Mouse (Mus musculus): ENCODE data around the gene Slc16a13. TPM values are rescaled to one million over a fixed set of nuclear protein-coding genes. Genes with fewer than 3 reads are reported as not detected.

The Slc16a13 gene
- polyA plus RNA-seq, 1 experiment from 2014 or later: 7.1 TPM

DNA sequence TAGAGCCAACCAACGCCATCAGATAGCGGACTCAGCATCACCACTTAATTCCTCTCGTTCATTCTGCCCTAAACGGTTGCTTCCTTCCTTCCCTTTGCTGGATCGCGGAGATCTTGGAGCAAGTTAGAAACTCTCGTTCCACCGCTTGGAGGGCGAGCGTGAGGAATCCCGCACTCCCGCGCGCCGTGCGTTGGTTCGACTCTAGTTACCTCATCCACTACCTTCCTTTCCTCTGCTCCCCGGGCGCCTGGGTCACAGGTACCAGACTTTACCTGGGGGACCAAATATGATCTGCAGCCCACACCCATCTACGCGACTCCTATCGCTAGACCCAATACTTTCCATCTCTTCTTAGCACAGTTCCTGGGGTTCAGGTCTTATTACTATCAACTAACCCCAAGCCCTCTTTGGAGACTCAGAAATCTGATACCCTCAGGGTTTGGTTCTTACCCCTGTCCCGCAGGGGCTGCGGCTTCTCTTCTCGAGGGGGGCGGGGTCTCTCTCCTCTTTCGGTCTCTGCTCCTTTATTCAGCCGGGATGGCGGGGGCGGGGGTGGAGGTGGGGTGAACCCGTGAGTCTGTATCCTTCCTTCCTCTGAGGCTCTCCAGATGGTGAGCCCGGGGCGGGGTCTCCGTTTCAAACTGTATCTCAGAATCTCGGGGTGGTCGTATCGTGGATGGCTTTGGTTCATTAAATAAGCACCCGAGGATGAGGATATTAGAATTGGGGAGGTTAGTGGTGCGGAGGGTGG lies 8.6 kb upstream of the Slc16a13 start, which contains the start of gene Bcl6b:
Gene Bcl6b, minus strand, starts transcription at position 539 of the 751 bp plus-strand sequence.
- H3K4me1 ChIP-seq: peaks cover 66% of the 10 kb centered on the region
- WGBS: 1% methylated on average over 39 of the region's 39 CpGs
- no peak for ATAC-seq (ENCODE audit: extremely low read depth, insufficient number of reproducible peaks, low FRiP score, low TSS enrichment)

DNA sequence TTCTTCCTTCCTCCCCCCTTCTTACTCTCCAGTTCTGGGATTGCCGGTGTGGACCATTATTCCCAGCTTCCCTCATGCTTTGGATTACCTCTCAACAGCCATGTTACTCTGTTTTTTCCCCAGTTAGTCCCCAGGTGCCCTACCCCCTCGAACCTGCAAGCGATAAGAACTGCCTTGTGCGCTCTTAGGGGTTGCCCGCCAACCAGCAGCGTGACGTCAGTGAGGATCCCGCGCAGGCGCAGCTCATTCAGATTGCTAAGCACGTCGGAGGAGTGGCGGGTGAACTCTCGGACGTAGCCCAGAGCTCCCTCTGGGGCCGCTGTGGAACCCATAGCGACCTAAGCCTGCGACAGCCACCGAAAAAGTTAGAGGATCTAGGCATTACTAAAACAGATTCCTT lies 8.0 kb upstream of the Slc16a13 start:
- peak overlapping the region; percentile 82 for H3K9ac ChIP-seq
- 0% methylated on average over 19 of the region's 19 CpGs for WGBS
- peak overlapping the region; percentile 71 for H3K4me2 ChIP-seq
- H3K27ac ChIP-seq (replicated peaks): peak overlapping the region; percentile 88
- no peaks in the 10 kb centered on the region for H3K36me3 ChIP-seq
- peak; percentile 51 for ATAC-seq (ENCODE audit: extremely low read depth, insufficient number of reproducible peaks, low FRiP score, low TSS enrichment)
- H3K9me3 ChIP-seq: no peaks in the 10 kb centered on the region
- H3K27me3 ChIP-seq (replicated peaks): peaks cover 63% of the 10 kb centered on the region
- peak overlapping the region; percentile 51 for H3K4me3 ChIP-seq
- H3K4me1 ChIP-seq: peaks cover 71% of the 10 kb centered on the region

More for the DNA sequence above, 8.6 kb upstream of the Slc16a13 start, which contains the start of gene Bcl6b:
- Histone ChIP-seq H3K27me3 (replicated peaks) (peaks cover 57% of the 10 kb centered on the region), H3K27ac (replicated peaks) (peak within 1 kb of the TSS; percentile 88), H3K36me3 (no peaks in the 10 kb centered on the region; the same call in 1 of the 2 replicates), H3K4me2 (peak within 1 kb of the TSS; percentile 71), H3K4me3 (peak within 1 kb of the TSS; percentile 51), H3K9ac (peak within 1 kb of the TSS; percentile 82), H3K9me3 (no peaks in the 10 kb centered on the region)

DNA sequence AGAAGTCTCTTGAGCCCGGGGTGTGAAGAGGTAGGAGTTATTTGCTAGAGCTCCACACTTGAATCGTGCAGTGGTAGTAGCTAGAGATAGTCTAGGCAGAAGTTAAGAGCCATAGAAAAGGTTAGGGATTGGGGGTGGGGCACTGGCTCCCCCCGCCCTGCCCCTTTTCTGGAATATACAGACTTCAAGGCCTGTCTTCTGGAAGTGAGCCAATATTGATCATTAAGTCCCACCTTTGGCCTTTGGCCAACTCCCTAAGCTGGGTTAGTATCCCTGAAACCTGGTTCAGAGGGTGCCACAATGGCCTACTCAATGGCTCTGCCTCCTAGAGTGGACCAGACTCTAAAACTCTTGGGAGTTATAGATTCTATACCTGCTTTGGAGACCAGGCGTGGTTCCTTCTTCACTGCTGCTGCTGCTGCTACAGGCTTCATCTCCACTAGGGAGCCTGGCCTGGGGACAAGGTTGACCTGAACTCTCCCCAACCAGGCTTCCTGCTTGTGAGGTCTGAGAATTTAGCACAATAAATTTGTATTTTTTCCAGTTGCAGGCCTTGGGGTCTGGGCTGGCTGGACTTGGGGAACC lies 6.9 kb upstream of the Slc16a13 start:
- H3K4me2 ChIP-seq: peak overlapping the region; percentile 71
- WGBS: 77% methylated on average over 4 of the region's 4 CpGs
- peak overlapping the region; percentile 51 for H3K4me3 ChIP-seq
- no peaks in the 10 kb centered on the region for H3K9me3 ChIP-seq
- H3K9ac ChIP-seq: peak overlapping the region; percentile 82
- peak overlapping the region; percentile 88 for H3K27ac ChIP-seq (replicated peaks)
- no peak for ATAC-seq (ENCODE audit: extremely low read depth, insufficient number of reproducible peaks, low FRiP score, low TSS enrichment)
- no peaks in the 10 kb centered on the region for H3K36me3 ChIP-seq
- peaks cover 64% of the 10 kb centered on the region for H3K4me1 ChIP-seq
- H3K27me3 ChIP-seq (replicated peaks): peaks cover 68% of the 10 kb centered on the region

DNA sequence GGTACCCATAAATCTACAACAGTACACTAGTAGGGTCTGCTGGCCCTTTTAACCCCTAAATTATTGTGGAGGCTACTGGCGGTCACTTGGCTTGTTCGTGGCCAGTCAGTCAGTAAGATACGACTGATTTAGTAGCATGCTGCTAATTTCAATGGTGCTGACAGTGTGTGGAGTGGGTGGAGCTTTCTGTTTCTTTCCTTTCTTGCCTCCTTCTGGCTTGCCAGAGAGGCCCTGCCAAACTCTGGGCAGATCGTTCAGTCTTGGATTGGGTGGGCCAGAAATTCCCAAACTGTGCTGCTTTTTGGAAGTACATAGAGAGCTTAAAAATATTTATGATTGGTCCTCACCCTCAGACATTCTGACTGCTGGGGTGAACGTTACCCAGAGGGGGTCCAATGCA lies 6.3 kb upstream of the Slc16a13 start:
- 23% methylated on average over 5 of the region's 5 CpGs for WGBS
- peak overlapping the region; percentile 88 for H3K27ac ChIP-seq (replicated peaks)
- no peaks in the 10 kb centered on the region for H3K36me3 ChIP-seq
- no peaks in the 10 kb centered on the region for H3K9me3 ChIP-seq
- H3K4me1 ChIP-seq: peaks cover 64% of the 10 kb centered on the region
- H3K4me3 ChIP-seq: peak overlapping the region; percentile 51
- H3K9ac ChIP-seq: peak overlapping the region; percentile 82
- peaks cover 68% of the 10 kb centered on the region for H3K27me3 ChIP-seq (replicated peaks)
- ATAC-seq (ENCODE audit: extremely low read depth, insufficient number of reproducible peaks, low FRiP score, low TSS enrichment): no peak
- H3K4me2 ChIP-seq: peak overlapping the region; percentile 71

DNA sequence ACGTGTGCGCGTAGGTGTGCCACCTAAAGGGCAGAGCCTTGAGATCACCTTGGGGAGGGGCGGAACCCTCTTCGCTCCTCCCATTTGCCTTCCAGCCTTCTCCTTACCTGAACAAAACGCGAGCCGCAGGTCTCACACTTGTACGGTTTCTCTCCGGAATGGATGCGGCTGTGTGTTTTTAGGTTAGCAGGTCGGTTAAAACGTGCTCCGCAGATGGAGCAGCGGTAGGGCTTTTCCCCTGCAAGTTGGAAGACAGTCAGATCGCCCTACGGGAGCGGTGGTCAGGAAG lies 5.7 kb upstream of the Slc16a13 start:
- H3K4me3 ChIP-seq: peak overlapping the region; percentile 51
- no peak for ATAC-seq (ENCODE audit: extremely low read depth, insufficient number of reproducible peaks, low FRiP score, low TSS enrichment)
- H3K4me2 ChIP-seq: peak overlapping the region; percentile 71
- peak overlapping the region; percentile 88 for H3K27ac ChIP-seq (replicated peaks)
- H3K9ac ChIP-seq: peak overlapping the region; percentile 82
- peaks cover 68% of the 10 kb centered on the region for H3K4me1 ChIP-seq
- peaks cover 68% of the 10 kb centered on the region for H3K27me3 ChIP-seq (replicated peaks)
- 10% methylated on average over 18 of the region's 18 CpGs for WGBS
- no peaks in the 10 kb centered on the region for H3K36me3 ChIP-seq
- H3K9me3 ChIP-seq: no peaks in the 10 kb centered on the region

DNA sequence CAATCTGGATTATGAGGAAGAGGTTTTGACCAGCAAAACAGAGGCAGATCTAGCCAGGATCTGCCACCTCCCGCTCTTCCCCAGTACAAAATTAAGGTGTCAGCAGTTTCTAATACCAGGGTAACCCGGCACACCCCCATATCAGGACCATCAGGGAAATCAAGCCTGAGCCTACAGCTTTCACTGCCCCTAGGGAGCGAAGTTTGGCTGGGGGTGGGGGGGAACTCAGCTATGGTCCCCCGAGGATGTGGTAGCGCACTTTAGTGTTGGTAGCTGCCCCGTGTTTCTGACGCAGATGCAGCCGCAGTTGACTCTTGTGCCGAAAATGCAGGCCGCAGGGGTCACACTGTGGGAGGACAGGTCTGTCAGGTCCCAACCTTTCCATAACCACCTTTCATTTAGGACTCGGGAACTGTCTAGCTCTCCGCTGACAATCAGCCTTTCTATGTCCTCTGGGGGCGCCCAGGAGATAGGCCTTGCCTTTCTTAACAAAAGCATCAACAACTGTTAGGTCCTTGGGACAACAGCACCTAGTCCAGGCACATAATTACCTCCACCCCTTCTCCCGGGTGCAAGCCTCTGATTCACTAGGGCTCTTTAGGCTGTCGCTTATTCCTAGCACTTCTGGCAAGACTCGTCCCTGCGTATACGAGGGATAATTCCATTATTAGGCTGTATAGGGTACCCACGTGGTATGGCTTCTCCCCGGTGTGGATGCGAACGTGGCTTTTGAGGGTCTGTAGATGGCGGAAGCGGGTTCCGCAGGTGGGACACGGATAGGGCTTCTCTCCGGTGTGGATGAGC lies 5.1 kb upstream of the Slc16a13 start:
- H3K9me3 ChIP-seq: no peaks in the 10 kb centered on the region
- 18% methylated on average over 27 of the region's 27 CpGs for WGBS

DNA sequence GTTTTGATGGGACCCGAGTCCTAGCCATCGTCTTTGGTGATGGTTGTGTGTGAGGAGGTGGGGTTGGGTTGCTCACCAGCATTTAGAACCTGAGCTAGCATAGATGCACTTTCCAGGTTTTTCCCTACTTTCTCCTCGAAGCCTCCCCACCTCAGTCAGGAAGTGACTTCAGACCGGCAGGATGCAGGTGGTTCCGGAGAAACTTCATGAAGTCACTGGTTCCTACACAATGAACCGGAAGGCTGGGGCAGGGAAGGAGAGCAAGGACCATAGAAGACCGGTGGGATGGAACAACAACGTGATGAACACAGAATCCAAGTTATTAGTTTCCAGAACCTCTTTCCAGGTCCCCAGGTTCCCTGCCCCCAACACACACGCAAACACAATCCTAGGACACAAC lies 2.9 kb upstream of the Slc16a13 start:
- H3K36me3 ChIP-seq: no peaks in the 10 kb centered on the region
- 61% methylated on average over 9 of the region's 9 CpGs for WGBS
- peak overlapping the region; percentile 81 for H3K27ac ChIP-seq (replicated peaks)
- peaks cover 64% of the 10 kb centered on the region for H3K4me1 ChIP-seq
- no peaks in the 10 kb centered on the region for H3K9me3 ChIP-seq
- peaks cover 60% of the 10 kb centered on the region for H3K27me3 ChIP-seq (replicated peaks)
- no peak for ATAC-seq (ENCODE audit: extremely low read depth, insufficient number of reproducible peaks, low FRiP score, low TSS enrichment)
- H3K4me2 ChIP-seq: peak overlapping the region; percentile 71
- H3K4me3 ChIP-seq: peak overlapping the region; percentile 18
- 0 out of 2 replicates have a peak overlapping the region, but pooled peaks have one; percentile 24 for H3K9ac ChIP-seq

More for the DNA sequence above, 5.1 kb upstream of the Slc16a13 start:
- H3K4me3 ChIP-seq: peak overlapping the region; percentile 51
- no peaks in the 10 kb centered on the region for H3K36me3 ChIP-seq
- peak overlapping the region; percentile 88 for H3K27ac ChIP-seq (replicated peaks)
- H3K4me1 ChIP-seq: peaks cover 73% of the 10 kb centered on the region
- ATAC-seq (ENCODE audit: extremely low read depth, insufficient number of reproducible peaks, low FRiP score, low TSS enrichment): no peak
- H3K4me2 ChIP-seq: peak overlapping the region; percentile 71
- H3K27me3 ChIP-seq (replicated peaks): peaks cover 68% of the 10 kb centered on the region
- H3K9ac ChIP-seq: peak overlapping the region; percentile 82

DNA sequence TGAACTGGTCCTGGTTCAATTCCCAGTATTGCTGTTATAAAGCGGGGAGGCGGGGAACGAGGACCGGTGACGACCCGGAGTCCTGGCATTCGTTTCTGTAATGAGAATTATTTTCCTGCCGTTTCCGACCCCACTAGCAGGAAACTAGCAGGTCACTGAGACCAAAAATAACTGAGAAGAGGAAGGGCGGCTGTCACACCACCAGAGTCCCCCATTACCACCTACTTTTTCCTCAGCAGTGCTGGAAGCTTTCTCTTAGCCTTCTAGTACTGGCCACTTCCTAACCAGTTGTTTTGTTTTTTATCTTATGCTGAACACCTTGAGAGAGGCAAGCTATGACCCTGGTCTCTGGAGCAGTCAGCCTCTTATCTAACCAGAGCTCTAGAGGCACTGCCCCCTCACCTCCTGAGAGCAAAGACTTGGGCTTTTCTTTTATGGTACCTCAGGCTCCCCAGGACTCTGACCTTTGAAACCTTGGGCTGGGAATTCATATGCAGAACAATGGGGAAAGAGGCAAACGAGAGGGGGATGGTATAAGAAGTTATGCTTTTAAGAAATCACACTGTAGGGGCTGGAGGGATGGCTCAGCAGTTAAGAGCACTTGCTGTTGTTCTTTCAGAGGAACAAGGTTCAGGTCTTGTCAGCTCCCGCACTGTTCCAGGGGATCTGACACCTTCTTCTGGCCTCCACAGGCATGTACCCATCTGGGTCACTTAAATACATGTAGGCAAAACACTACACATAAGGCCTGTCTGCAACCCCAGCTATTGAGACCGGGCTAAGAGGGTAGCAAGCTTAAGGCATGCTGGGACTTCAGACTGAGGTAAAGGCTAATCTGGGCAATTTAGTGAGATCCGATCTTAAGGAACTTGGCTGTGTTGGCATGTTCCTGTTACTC lies 988 bp upstream of the Slc16a13 start:
- H3K9ac ChIP-seq: peak overlapping the region; percentile 89
- peak; percentile 43; the same call in 1 of the 2 replicates for ATAC-seq (ENCODE audit: extremely low read depth, insufficient number of reproducible peaks, low FRiP score, low TSS enrichment)

DNA sequence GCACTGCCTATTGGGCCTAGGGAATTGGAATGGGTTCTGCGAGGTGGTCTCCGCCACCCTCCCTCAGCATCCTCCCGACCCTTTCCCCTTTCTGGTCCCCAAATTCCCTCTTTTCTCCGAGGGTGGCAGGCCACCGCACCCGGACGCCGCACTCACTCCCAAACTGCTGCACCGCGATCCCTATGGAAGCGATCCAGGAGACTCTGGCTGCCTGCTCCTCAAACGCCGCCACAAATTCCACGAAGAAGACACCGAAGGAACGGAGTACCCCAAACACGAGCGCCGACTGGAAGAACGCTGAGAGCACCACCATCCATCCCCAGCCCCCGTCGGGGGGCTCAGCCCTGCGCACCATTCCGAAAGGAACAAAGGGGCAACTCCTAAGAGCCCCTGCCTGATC lies 541 bp downstream of the Slc16a13 start:
- Histone ChIP-seq H3K9ac (peak overlapping the region; percentile 89), H3K4me2 (peak overlapping the region; percentile 98), H3K9me3 (no peaks in the 10 kb centered on the region), H3K4me3 (peak overlapping the region; percentile 62), H3K27ac (replicated peaks) (peak overlapping the region; percentile 91), H3K36me3 (peaks cover 10% of the 10 kb centered on the region), H3K4me1 (peaks cover 39% of the 10 kb centered on the region), H3K27me3 (replicated peaks) (peaks cover 58% of the 10 kb centered on the region)
- 2% methylated on average over 24 of the region's 24 CpGs for WGBS
- no peak for ATAC-seq (ENCODE audit: extremely low read depth, insufficient number of reproducible peaks, low FRiP score, low TSS enrichment)

More for the DNA sequence above, 988 bp upstream of the Slc16a13 start:
- Histone ChIP-seq H3K4me3 (peak overlapping the region; percentile 62), H3K27ac (replicated peaks) (peak overlapping the region; percentile 91), H3K27me3 (replicated peaks) (peaks cover 58% of the 10 kb centered on the region), H3K9me3 (no peaks in the 10 kb centered on the region), H3K4me2 (peak overlapping the region; percentile 98), H3K4me1 (peaks cover 50% of the 10 kb centered on the region), H3K36me3 (peaks cover 10% of the 10 kb centered on the region)
- WGBS: 10% methylated on average over 14 of the region's 14 CpGs

DNA sequence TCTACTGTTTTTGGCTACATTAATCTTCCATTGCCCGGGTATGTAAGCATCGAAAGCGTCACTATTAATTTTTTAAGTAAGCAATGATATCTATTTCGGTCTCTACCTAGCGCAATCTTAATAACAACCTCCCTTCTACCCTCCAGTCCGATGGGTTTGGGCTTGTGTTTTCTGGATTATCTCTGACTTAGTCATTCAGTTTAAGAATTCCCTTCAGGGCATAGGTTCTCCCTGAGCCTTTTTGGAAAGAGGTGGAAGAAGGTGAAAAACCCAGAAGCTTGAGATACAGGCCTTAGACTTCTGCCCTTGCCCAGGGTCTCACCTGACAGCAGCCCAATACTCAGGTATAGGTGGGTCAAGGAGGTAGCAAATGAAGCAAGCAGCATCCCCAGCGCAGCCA lies 991 bp downstream of the Slc16a13 start:
- Histone ChIP-seq H3K36me3 (peaks cover 10% of the 10 kb centered on the region), H3K9me3 (no peaks in the 10 kb centered on the region), H3K4me3 (peak overlapping the region; percentile 62), H3K4me1 (peaks cover 44% of the 10 kb centered on the region), H3K9ac (peak overlapping the region; percentile 89), H3K27ac (replicated peaks) (peak overlapping the region; percentile 91), H3K27me3 (replicated peaks) (peaks cover 58% of the 10 kb centered on the region), H3K4me2 (peak overlapping the region; percentile 98)
- 63% methylated on average over 7 of the region's 7 CpGs for WGBS
- no peak for ATAC-seq (ENCODE audit: extremely low read depth, insufficient number of reproducible peaks, low FRiP score, low TSS enrichment)

Measured in heart, embryonic 13.5 days (tissue).